Mouse (Mus musculus) midbrain, embryonic 16.5 days (tissue): ENCODE data around the gene Slc2a1. TPM values are rescaled to one million over a fixed set of nuclear protein-coding genes. Genes with fewer than 3 reads are reported as not detected.

Experiments used
- ATAC-seq: fragments of 200-750 bp; cut with Nextera tagmentation; 2 replicates; pipeline ENCODE4 v1.8.0; 2017; ENCODE audit warnings: moderate TSS enrichment
- H3K27ac ChIP-seq: fragments of 300-500 bp; sonication (generic); 2 replicates; pipeline ENCODE4 v1.5.1; 2014; ENCODE audit warnings: mild to moderate bottlenecking, low read length, mixed read lengths
- H3K27me3 ChIP-seq: fragments of 300-500 bp; sonication (generic); 2 replicates; pipeline ENCODE4 v1.6.1; 2014; ENCODE audit warnings: low read depth, low read length, mixed read lengths; ENCODE audit not compliant: control insufficient read depth, insufficient read depth
- H3K36me3 ChIP-seq: fragments of 300-500 bp; sonication (generic); 2 replicates; pipeline ENCODE4 v1.6.1; 2014; ENCODE audit warnings: mild to moderate bottlenecking, low read length, moderate library complexity, mixed read lengths; ENCODE audit not compliant: control insufficient read depth, insufficient read depth
- H3K4me1 ChIP-seq: fragments of 300-500 bp; sonication (generic); 2 replicates; pipeline ENCODE4 v1.6.1; 2014; ENCODE audit warnings: mild to moderate bottlenecking, low read length, mixed read lengths; ENCODE audit not compliant: control insufficient read depth, insufficient read depth
- H3K4me2 ChIP-seq: fragments of 300-500 bp; sonication (generic); 2 replicates; pipeline ENCODE4 v1.6.1; 2014; ENCODE audit warnings: mild to moderate bottlenecking, low read length, mixed read lengths
- H3K4me3 ChIP-seq: fragments of 300-500 bp; sonication (generic); 2 replicates; pipeline ENCODE4 v1.5.1; 2014; ENCODE audit warnings: low read depth, mild to moderate bottlenecking, low read length, moderate library complexity, mixed read lengths
- H3K9ac ChIP-seq: fragments of 300-500 bp; sonication (generic); 2 replicates; pipeline ENCODE4 v1.6.1; 2014; ENCODE audit warnings: low read depth, low read length, mixed read lengths
- H3K9me3 ChIP-seq: fragments of 300-500 bp; sonication (generic); replicated peaks from 2 replicates; pipeline ENCODE4 v1.6.1; 2014; ENCODE audit warnings: mild to moderate bottlenecking, low read length, mixed read lengths; ENCODE audit not compliant: control insufficient read depth, poor library complexity, severe bottlenecking
- WGBS: fragments of 180-500 bp; shearing (Covaris S2); extraction: QIAGEN DNeasy Blood & Tissue Kit; methylation state at CpG from one replicate; pipeline ENCODE4 v1.1.7; 2014; 5-methylcytosine and 5-hydroxymethylcytosine counted together
- polyA plus RNA-seq: library from polyadenylated mRNA; unstranded; fragments of >200 nt; fragmentation: Nextera tagmentation; extraction: Ambion mirVana; gene quantifications from 2 replicates; pipeline ENCODE4 v1.2.1, GENCODE M21; 2015

The Slc2a1 gene
- polyA plus RNA-seq, 1 experiment from 2014 or later = 90.7 TPM

- Histone ChIP-seq H3K4me3 (peak overlapping the region; percentile 75), H3K4me1 (peaks cover 16% of the 10 kb centered on the region), H3K9ac (peak overlapping the region; percentile 80), H3K9me3 (no peaks in the 10 kb centered on the region), H3K4me2 (peak overlapping the region; percentile 87), H3K27me3 (no peaks in the 10 kb centered on the region), H3K36me3 (peaks cover 12% of the 10 kb centered on the region), H3K27ac (no peak overlapping the region; the same call in 1 of the 2 replicates)
- 38% methylated on average over 18 of the region's 18 CpGs for WGBS
- ATAC-seq = no peak
Observed at GRCm38 (mm10) chr4:119172919-119173650, 64.6 kb downstream of the Slc2a1 start.

GRCm38 (mm10) chr4:119173851-119174453, 65.4 kb downstream of the Slc2a1 start, which contains the start of gene Zfp691:
Zfp691 (minus strand) TSS chr4:119174195.
- peaks cover 10% of the 10 kb centered on the region for H3K36me3 ChIP-seq
- H3K4me2 ChIP-seq = peak within 1 kb of the TSS; percentile 87
- H3K4me3 ChIP-seq = peak within 1 kb of the TSS; percentile 75
- H3K27me3 ChIP-seq = no peaks in the 10 kb centered on the region
- under 1% methylated on average over 38 of the region's 40 CpGs for WGBS
- H3K4me1 ChIP-seq = peaks cover 16% of the 10 kb centered on the region
- peak within 1 kb of the TSS; percentile 71 for H3K27ac ChIP-seq
- ATAC-seq = peak; percentile 100
- H3K9ac ChIP-seq = peak within 1 kb of the TSS; percentile 80
- no peaks in the 10 kb centered on the region for H3K9me3 ChIP-seq

- ATAC-seq = no peak
- 81% methylated on average over 5 of the region's 5 CpGs for WGBS
Observed at GRCm38 (mm10) chr4:119177702-119178101, 69.2 kb downstream of the Slc2a1 start.

GRCm38 (mm10) chr4:119178331-119178730, 69.8 kb downstream of the Slc2a1 start:
- H3K27me3 ChIP-seq = no peaks in the 10 kb centered on the region
- H3K9ac ChIP-seq = no peak overlapping the region
- no peaks in the 10 kb centered on the region for H3K9me3 ChIP-seq
- no peaks in the 10 kb centered on the region for H3K36me3 ChIP-seq
- H3K27ac ChIP-seq = no peak overlapping the region
- no peak overlapping the region for H3K4me2 ChIP-seq
- ATAC-seq = no peak
- H3K4me1 ChIP-seq = peaks cover 2% of the 10 kb centered on the region; the same call in 1 of the 2 replicates
- H3K4me3 ChIP-seq = no peak overlapping the region
- WGBS = 79% methylated on average over 18 of the region's 18 CpGs

More at GRCm38 (mm10) chr4:119177702-119178101, 69.2 kb downstream of the Slc2a1 start:
- no peaks in the 10 kb centered on the region for H3K27me3 ChIP-seq
- no peak overlapping the region for H3K4me2 ChIP-seq
- no peak overlapping the region for H3K9ac ChIP-seq
- H3K27ac ChIP-seq = no peak overlapping the region
- no peaks in the 10 kb centered on the region for H3K36me3 ChIP-seq
- no peak overlapping the region for H3K4me3 ChIP-seq
- no peaks in the 10 kb centered on the region for H3K9me3 ChIP-seq
- peaks cover 8% of the 10 kb centered on the region for H3K4me1 ChIP-seq

GRCm38 (mm10) chr4:119180133-119180707, 71.7 kb downstream of the Slc2a1 start:
- no peak overlapping the region for H3K27ac ChIP-seq
- H3K4me1 ChIP-seq = no peaks in the 10 kb centered on the region
- no peak overlapping the region for H3K4me3 ChIP-seq
- 50% methylated on average over 4 of the region's 4 CpGs for WGBS
- no peak for ATAC-seq
- H3K36me3 ChIP-seq = no peaks in the 10 kb centered on the region
- H3K4me2 ChIP-seq = no peak overlapping the region
- no peaks in the 10 kb centered on the region for H3K9me3 ChIP-seq
- no peaks in the 10 kb centered on the region for H3K27me3 ChIP-seq
- no peak overlapping the region for H3K9ac ChIP-seq

GRCm38 (mm10) chr4:119181456-119181855, 72.9 kb downstream of the Slc2a1 start:
- 92% methylated on average over 9 of the region's 9 CpGs for WGBS
- ATAC-seq = no peak
- Histone ChIP-seq H3K4me2 (no peak overlapping the region), H3K9ac (no peak overlapping the region), H3K36me3 (no peaks in the 10 kb centered on the region), H3K27ac (no peak overlapping the region), H3K4me1 (no peaks in the 10 kb centered on the region), H3K9me3 (no peaks in the 10 kb centered on the region), H3K4me3 (no peak overlapping the region), H3K27me3 (no peaks in the 10 kb centered on the region)

- no peaks in the 10 kb centered on the region for H3K9me3 ChIP-seq
- ATAC-seq = no peak
- H3K9ac ChIP-seq = no peak overlapping the region
- WGBS = 72% methylated on average over 1 of the region's 1 CpGs
- H3K4me3 ChIP-seq = no peak overlapping the region
- no peaks in the 10 kb centered on the region for H3K4me1 ChIP-seq
- H3K36me3 ChIP-seq = no peaks in the 10 kb centered on the region
- H3K4me2 ChIP-seq = no peak overlapping the region
- no peak overlapping the region for H3K27ac ChIP-seq
- no peaks in the 10 kb centered on the region for H3K27me3 ChIP-seq
Observed at GRCm38 (mm10) chr4:119183525-119183924, 75.0 kb downstream of the Slc2a1 start.

- no peak for ATAC-seq
- H3K36me3 ChIP-seq = no peaks in the 10 kb centered on the region
- no peaks in the 10 kb centered on the region for H3K9me3 ChIP-seq
- no peaks in the 10 kb centered on the region for H3K27me3 ChIP-seq
- H3K9ac ChIP-seq = no peak overlapping the region
- H3K4me2 ChIP-seq = no peak overlapping the region
- H3K4me3 ChIP-seq = no peak overlapping the region
- no peak overlapping the region for H3K27ac ChIP-seq
- WGBS = 88% methylated on average over 4 of the region's 4 CpGs
- no peaks in the 10 kb centered on the region for H3K4me1 ChIP-seq
Observed at GRCm38 (mm10) chr4:119185771-119186170, 77.3 kb downstream of the Slc2a1 start.
